Mouse (Mus musculus): ENCODE measurements around the gene Sp2.

Gene Sp2

DNA sequence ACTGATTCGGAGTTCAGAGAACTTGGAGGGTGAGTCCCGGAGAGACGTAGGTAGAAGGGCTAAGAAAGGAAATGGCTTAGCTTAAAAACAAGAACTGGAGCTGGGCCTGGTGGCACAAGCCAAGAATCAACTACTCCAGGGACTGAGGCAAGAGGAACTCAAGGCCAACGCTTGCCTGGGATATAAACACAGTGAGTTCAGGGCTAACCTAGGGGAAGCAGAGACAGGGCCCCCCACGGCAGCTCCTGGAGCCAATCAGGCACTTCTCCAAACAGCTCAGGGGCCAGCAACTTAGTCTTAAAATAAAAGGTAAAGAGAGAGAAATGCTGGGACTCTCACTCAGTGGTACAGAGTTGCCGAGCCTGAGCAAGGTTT, 44.3 kb downstream of the Sp2 start:
- no peak for DNase-seq (ENCODE audit: low read depth)

- peak; percentile 50 for DNase-seq (ENCODE audit: low read depth)
Measured at GRCm38 (mm10) chr11:96937549-96938425, 45.0 kb downstream of the Sp2 start.

DNA sequence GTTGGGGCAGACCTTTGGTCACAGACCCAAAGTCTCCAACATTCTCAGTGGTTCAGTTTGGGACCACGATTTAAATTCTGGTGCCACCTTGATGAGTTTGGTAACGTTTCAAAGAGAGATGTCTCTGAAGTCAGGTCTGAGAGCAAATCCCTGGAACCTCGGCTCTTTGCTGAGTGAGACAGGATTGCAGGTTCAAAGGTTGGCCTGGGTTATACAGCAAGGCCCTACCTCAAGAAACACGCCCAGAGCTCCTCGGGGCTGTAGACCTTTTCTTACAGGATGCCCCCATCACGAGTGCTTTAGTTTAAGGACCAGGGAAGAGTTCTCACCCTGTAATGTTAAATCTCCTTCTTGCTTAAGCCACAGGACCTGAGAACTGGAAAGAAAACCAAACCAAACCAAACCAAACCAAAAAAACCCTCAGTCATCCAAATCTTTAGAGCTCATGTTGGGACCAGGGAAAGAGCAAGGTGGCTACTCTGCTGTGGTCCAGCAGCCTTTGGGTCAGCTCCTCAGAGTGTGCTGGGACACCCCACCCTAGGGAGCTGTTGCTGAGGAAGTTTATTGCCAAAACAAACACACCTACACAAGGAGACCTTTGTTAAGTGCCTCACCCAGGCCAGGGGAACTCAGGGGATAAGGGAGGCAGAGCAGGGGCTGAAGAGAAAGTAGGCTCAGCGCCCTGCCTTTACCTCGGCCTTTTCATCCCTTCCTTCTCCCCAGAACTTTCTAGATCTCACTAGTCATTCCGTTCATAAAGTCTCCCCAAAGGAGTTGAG, 46.7 kb downstream of the Sp2 start:
- no peak for DNase-seq (ENCODE audit: low read depth)

DNA sequence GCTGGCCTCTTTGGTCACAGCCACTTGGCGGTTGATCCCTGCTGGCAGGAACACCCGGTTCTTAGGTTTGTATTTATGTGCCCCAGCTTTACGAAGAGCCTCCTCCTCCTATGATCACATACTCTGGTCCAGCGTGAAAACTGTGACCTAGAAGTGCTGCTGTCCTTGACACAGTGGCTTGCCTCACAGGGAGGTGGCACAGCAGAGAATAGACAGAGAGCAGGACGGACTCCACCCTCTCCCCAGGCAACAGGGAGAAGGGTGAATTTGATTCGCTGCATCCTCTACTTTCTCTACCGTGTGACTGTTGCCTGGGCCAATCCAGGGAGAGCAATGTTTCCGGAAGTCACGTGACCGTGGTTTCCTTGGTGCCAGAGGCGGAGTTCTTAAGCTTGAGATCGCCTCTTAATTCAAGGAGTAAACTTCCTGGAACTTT, 47.8 kb downstream of the Sp2 start:
- peak; percentile 82 for DNase-seq (ENCODE audit: low read depth)

DNA sequence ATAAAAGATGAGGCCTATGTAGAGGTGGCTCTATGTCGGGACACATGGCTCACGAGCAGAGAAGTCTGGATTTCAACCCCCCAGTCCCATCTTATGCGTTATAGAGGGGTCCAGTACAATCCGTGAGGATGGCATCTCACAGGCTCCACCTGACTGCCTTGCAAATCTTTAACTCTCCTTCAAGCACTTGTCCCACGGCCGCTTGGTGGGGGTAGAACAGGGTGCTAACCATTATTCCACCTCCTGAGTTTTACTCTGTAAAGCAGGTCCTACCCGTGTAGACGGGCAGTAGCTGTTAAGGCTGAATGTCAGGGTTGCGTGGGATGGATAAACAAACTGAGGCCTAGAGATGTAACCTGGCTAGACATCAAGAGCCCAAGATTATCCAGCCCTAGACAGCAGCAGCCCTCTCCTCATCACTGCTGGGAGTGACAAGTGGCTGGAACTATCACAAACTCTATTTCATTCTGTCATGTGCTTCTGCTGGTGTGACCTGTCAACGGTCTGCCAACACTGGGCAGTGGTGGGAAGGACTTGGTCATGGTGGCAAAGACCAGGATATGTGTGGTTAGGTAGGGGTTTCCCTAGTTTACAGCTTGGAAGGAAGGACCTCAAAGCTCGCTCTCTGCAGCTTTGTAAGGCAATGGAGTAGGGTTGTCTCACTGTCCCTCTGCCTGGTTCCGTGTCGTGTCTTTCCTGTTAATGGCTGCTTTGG, 49.0 kb downstream of the Sp2 start:
- DNase-seq (ENCODE audit: low read depth) = no peak

- DNase-seq (ENCODE audit: low read depth) = no peak
Measured at GRCm38 (mm10) chr11:96931327-96932062, 51.3 kb downstream of the Sp2 start.

DNA sequence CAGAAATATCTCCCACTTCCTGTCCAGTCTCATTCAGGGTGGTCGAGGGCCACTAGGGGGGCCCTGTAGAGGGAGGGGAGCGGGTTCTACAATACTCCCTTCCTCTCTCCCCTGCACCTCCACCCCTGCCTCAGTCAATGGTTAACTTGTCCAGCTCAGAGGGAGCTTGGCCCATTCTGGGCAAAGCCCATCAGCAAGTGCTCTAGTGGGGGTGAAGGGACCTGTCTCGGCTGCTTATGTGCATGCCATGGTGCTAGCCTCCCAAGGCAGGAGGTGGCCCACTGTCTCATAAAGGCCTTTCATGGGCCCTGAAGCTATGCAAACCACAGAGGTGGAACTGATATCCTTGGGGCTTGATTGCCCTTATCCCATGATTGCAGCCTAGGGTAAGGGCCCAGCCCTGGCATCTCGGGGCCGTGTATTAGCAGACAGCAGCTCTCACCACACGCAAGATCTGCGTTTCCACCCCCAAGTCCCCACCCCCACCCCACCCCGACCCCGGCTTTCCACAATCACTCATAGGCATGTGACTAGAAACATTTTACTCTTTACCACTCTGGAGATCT, 52.9 kb downstream of the Sp2 start:
- no peak for DNase-seq (ENCODE audit: low read depth)

- DNase-seq (ENCODE audit: low read depth) = no peak
Measured at GRCm38 (mm10) chr11:96929096-96929765, 53.5 kb downstream of the Sp2 start.

- no peak for DNase-seq (ENCODE audit: low read depth)
Measured at GRCm38 (mm10) chr11:96928691-96929090, 54.1 kb downstream of the Sp2 start.

DNA sequence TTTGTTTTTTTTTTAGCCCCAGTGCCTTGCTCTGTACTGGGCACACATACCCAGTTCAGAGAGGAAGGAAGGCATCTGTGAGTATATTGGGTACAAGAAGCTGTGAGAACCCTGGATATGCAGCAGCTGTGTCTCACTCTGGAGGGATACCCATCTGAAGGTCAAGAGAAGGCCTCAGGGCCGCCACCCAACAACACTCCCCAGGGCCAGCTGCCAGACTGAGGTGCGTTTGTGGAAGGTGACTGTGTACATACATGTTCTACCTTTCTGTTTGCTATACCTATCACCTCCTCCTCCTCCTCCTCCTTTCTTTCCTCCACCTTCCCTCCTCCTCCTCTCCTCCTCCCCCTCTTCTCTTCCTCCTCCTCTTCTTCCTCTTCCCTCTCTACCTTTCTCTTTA, 54.7 kb downstream of the Sp2 start, which contains the start of gene Prr15l:
Gene Prr15l, plus strand, starts transcription at position 17 of the 400 bp plus-strand sequence.
- no peak for DNase-seq (ENCODE audit: low read depth)

DNA sequence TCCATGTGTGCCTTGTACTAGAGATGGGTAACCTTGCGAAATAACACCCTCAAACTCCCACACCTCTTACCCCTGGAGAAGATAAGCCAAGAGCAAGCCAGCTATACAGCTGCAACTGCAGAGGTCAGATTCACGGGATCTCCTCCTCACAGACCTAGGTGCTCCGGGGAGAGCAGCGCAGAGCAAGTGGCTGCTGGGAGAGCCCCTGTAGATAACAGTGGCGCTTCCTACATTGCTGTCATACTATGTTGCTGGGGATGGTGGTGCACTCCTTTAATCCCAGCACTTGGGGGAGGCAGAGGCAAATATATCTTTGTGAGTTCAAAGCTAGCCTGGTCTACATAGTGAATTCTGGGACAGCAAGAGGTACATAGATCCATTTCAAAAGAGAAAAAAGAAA, 56.2 kb downstream of the Sp2 start:
- DNase-seq (ENCODE audit: low read depth) = no peak

- no peak for DNase-seq (ENCODE audit: low read depth)
Measured at GRCm38 (mm10) chr11:96925469-96926148, 57.1 kb downstream of the Sp2 start.

- peak; percentile 27 for DNase-seq (ENCODE audit: low read depth)
Measured at GRCm38 (mm10) chr11:96924861-96925260, 57.9 kb downstream of the Sp2 start.

DNA sequence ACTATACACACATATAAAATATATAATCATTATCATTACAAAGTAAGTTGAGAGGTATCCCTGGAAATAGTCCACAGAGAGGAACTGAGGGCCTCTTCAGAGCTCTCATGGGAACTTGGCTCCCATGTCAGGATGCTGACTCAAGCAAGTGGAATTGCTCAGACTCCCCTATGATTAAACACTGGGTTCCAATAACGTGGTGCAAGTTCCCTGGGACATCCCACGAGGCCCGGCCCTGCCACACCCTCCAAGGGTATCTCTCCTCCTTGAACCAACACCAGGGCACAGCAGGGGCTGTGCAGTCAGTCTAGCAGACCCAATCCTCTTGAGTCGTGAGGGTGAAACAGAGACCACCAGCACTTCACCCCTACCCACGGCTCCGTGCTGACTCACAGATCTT, 63.8 kb downstream of the Sp2 start:
- DNase-seq (ENCODE audit: low read depth) = no peak

DNA sequence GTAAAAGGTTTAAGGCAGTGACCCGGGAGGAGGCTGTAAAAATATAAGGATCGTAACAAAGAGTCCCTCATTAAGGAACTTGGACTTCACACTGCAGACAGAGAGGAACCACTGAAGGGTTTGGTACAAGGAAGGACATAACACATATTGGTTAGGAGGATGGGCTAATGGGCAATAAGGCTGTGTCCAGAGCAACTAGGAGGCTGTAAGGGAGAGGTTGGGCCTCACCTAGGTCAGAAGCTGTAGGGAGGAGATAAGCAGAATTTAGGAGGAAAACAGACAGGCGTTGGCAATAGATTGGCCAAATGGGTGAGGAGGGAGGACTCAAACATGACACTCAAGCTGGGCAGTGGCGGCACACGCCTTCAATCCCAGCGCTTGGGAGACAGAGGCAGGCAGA, 65.3 kb downstream of the Sp2 start:
- DNase-seq (ENCODE audit: low read depth) = no peak

GRCm38 (mm10) chr11:96916885-96917396, 65.8 kb downstream of the Sp2 start:
- peak; percentile 23 for DNase-seq (ENCODE audit: low read depth)

DNA sequence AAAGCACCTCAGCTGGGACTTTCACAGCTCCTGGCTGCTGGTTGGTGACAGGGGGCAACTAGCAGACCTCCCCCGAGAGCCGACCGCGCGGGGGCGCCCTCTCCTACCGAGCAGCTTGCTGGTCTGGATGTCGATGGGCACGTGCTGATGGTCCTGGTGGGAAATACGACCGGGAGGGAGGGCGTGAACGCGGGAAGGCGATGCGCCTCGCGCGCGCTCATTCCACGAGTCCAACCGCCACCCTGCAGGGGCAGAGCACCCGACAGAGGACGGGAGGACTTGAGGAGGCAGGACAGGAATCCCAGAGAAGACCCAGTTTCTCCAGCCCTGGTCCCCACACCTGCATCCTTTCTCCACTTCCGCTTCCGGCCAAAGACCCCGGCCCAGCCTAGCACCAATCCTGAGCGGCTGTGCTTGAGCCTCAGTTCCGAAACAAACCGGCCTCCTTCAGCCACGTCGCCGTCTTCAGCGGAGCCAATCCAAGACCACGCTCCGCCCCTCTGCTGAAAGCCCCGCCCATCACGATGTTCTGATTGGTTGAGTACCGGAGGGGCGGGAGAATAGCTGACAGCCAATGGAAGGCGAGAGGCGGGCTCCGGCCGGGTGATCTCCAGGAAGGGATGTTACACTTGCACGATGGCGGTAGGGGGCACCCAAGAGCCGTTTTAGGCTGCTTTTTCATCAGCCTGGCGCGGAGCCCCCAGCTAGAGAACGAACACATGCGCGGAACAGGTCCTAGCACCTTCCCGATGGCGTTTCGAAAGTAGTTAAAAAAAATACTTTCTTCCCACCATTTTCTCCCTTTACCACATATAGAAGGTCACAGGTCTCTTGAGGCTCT, 66.5 kb downstream of the Sp2 start, which contains the start of gene Cdk5rap3:
Gene Cdk5rap3, minus strand, starts transcription at position 453 of the 841 bp plus-strand sequence.
- DNase-seq (ENCODE audit: low read depth) = peak; percentile 100

GRCm38 (mm10) chr11:96912682-96913081, 70.1 kb downstream of the Sp2 start:
- peak; percentile 61 for DNase-seq (ENCODE audit: low read depth)

DNA sequence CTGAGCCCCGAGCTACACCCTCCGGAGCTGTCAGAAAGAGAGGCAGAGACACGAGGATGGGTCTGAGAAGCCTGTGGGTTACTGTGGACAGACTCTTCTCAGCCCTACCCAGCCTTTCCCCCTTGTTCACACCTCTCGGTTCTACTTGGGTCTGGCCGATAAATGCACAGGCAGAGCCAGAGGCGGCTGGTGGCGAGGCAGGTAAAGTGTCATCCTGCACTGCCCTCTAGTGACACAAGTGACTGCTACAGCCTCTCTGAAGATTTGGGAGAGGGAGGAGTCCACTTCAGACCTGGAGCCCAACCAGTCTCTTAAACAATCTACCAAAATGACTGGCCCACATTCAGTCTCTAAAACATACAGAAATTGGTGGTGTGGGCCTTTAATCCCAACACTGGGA, 72.8 kb downstream of the Sp2 start:
- peak; percentile 86 for DNase-seq (ENCODE audit: low read depth)

Measured in induced T-regulatory cell, adult 2 months (primary cell).